Mouse (Mus musculus) ES-E14 (cell line): ENCODE results near the gene Bach1.

Source experiments
- HCFC1 ChIP-seq: IDR thresholded peaks from 2 replicates; pipeline ENCODE4 v1.6.1; 2012; ENCODE audit warnings: low read length, inconsistent platforms, borderline replicate concordance; ENCODE audit not compliant: insufficient read depth
- MAFK ChIP-seq: IDR thresholded peaks from 2 replicates; pipeline ENCODE4 v1.6.1; 2014; ENCODE audit warnings: mild to moderate bottlenecking, low read depth, low read length, inconsistent platforms; ENCODE audit not compliant: insufficient read depth

DNA sequence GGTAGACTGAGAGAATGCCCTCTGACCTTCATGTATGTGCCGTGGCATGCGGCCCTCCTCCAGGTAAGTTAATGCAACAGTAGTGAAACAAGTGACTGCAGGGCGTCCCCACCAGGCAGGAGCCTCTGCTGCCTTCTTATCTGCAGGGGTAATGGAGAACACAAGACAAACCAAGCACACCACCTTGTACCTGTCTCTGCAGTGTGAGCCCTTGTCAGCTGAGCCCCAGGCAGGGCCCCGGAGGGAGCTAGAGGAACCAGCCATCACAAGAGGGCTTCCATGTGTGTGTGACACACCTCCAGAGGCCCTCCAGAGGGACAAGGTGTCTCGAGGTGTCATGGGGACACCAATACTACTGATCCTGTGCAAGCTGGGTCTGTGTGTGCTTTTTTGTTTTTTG is 26.5 kb downstream of the Bach1 start:
- TF ChIP-seq HCFC1, result no peak
- TF ChIP-seq MAFK, result no peak
